Mouse (Mus musculus): Measurements from ENCODE around the gene Klrc3. TPM values are rescaled to one million over a fixed set of nuclear protein-coding genes. Genes with fewer than 3 reads are reported as not detected.

The Klrc3 gene
- polyA plus RNA-seq, 1 experiment from 2014 or later: not detected

GRCm38 (mm10) chr6:129608372-129608771, 34.8 kb downstream of the Klrc3 start:
- H3K4me3 ChIP-seq (ENCODE audit: low read depth, low read length): no peak overlapping the region
- no peaks in the 10 kb centered on the region for H3K36me3 ChIP-seq (ENCODE audit: control insufficient read depth, insufficient read depth, low read length)
- ATAC-seq (replicated peaks; ENCODE audit: low FRiP score, low TSS enrichment, low read depth): no peak
- H3K9ac ChIP-seq (ENCODE audit: low read length): no peak overlapping the region
- H3K27me3 ChIP-seq (replicated peaks; ENCODE audit: control insufficient read depth, insufficient read depth, low read length): no peaks in the 10 kb centered on the region
- H3K9me3 ChIP-seq (ENCODE audit: control insufficient read depth, low read length): no peaks in the 10 kb centered on the region
- H3K27ac ChIP-seq (ENCODE audit: low read depth): no peak overlapping the region
- no peak for DNase-seq (ENCODE audit: low spot score)
- H3K4me2 ChIP-seq (ENCODE audit: low read length): no peak overlapping the region
- H3K4me1 ChIP-seq (replicated peaks; ENCODE audit: control insufficient read depth, insufficient read depth, low read length): no peaks in the 10 kb centered on the region

- H3K4me3 ChIP-seq (ENCODE audit: low read depth, low read length): no peak within 1 kb of the TSS
- H3K4me1 ChIP-seq (replicated peaks; ENCODE audit: control insufficient read depth, insufficient read depth, low read length): no peaks in the 10 kb centered on the region
- no peak within 1 kb of the TSS for H3K27ac ChIP-seq (ENCODE audit: low read depth)
- no peaks in the 10 kb centered on the region for H3K36me3 ChIP-seq (ENCODE audit: control insufficient read depth, insufficient read depth, low read length)
- ATAC-seq (replicated peaks; ENCODE audit: low FRiP score, low TSS enrichment, low read depth) (no peak), DNase-seq (ENCODE audit: low spot score) (no peak)
- no peaks in the 10 kb centered on the region for H3K9me3 ChIP-seq (ENCODE audit: control insufficient read depth, low read length)
- H3K27me3 ChIP-seq (replicated peaks; ENCODE audit: control insufficient read depth, insufficient read depth, low read length): no peaks in the 10 kb centered on the region
- WGBS: 75% methylated on average over 3 of the region's 3 CpGs
- no peak within 1 kb of the TSS for H3K4me2 ChIP-seq (ENCODE audit: low read length)
- H3K9ac ChIP-seq (ENCODE audit: low read length): no peak within 1 kb of the TSS
These were observed 51.6 kb downstream of the Klrc3 start, which contains the start of gene Klrd1 for GRCm38 (mm10) chr6:129591508-129591907. TSS of gene Klrd1 (plus strand) at chr6:129591782.

Small RNAs within 50 kb of the gene (microRNA-seq; reads per million reads assigned to microRNA genes)
- not detected for gene Mir680-1

Other genes starting within 250 kb of the Klrc3 start
- 1.2 and 1.7 TPM in 2 replicates for gene Clec1b, start 246.0 kb downstream of the Klrc3 start, polyA plus RNA-seq (2014; fragmentation: Nextera tagmentation; extraction: Ambion mirVana)
- 0.24 TPM in 2 replicates for gene Clec9a, start 234.5 kb downstream of the Klrc3 start, polyA plus RNA-seq (2014; fragmentation: Nextera tagmentation; extraction: Ambion mirVana)
- 3.4 and 4.5 TPM in 2 replicates for gene Clec1a, start 191.3 kb downstream of the Klrc3 start, polyA plus RNA-seq (2014; fragmentation: Nextera tagmentation; extraction: Ambion mirVana)
- 0.16 TPM in 1 of 2 replicates, not detected in the other for gene Olr1, start 136.2 kb downstream of the Klrc3 start, polyA plus RNA-seq (2014; fragmentation: Nextera tagmentation; extraction: Ambion mirVana)
- 0.23 TPM in 2 replicates for gene Tmem52b, start 130.8 kb downstream of the Klrc3 start, polyA plus RNA-seq (2014; fragmentation: Nextera tagmentation; extraction: Ambion mirVana)
- gene Gabarapl1, start 110.2 kb downstream of the Klrc3 start, polyA plus RNA-seq (2014; fragmentation: Nextera tagmentation; extraction: Ambion mirVana): 15.8 and 16.5 TPM in 2 replicates
- not detected in 2 replicates for gene Klre1, start 65.4 kb downstream of the Klrc3 start, polyA plus RNA-seq (2014; fragmentation: Nextera tagmentation; extraction: Ambion mirVana)
- gene Klrd1, start 51.6 kb downstream of the Klrc3 start, polyA plus RNA-seq (2014; fragmentation: Nextera tagmentation; extraction: Ambion mirVana): 0.69 and 0.97 TPM in 2 replicates
- gene Klrk1, start 19.5 kb downstream of the Klrc3 start, polyA plus RNA-seq (2014; fragmentation: Nextera tagmentation; extraction: Ambion mirVana): 0.19 and 0.43 TPM in 2 replicates
- gene Klrc2, start 17.4 kb upstream of the Klrc3 start, polyA plus RNA-seq (2014; fragmentation: Nextera tagmentation; extraction: Ambion mirVana): not detected in 2 replicates
- gene Klrc1, start 35.6 kb upstream of the Klrc3 start, polyA plus RNA-seq (2014; fragmentation: Nextera tagmentation; extraction: Ambion mirVana): not detected in 2 replicates
- gene Klri1, start 73.8 kb upstream of the Klrc3 start, polyA plus RNA-seq (2014; fragmentation: Nextera tagmentation; extraction: Ambion mirVana): not detected in 2 replicates
- gene Klri2, start 97.1 kb upstream of the Klrc3 start, polyA plus RNA-seq (2014; fragmentation: Nextera tagmentation; extraction: Ambion mirVana): 0.04 TPM in 1 of 2 replicates, not detected in the other
- not detected in 2 replicates for gene Gm156, start 140.9 kb upstream of the Klrc3 start, polyA plus RNA-seq (2014; fragmentation: Nextera tagmentation; extraction: Ambion mirVana)
- not detected in 2 replicates for gene Gm17631, start 219.3 kb upstream of the Klrc3 start, polyA plus RNA-seq (2014; fragmentation: Nextera tagmentation; extraction: Ambion mirVana)
- not detected in 2 replicates for gene Klra17, start 233.3 kb upstream of the Klrc3 start, polyA plus RNA-seq (2014; fragmentation: Nextera tagmentation; extraction: Ambion mirVana)

Data from intestine, embryonic 14.5 days (tissue).